Mouse (Mus musculus) bone marrow, adult 2 months (tissue): ENCODE data around the gene Htr5a. TPM values are rescaled to one million over a fixed set of nuclear protein-coding genes. Genes with fewer than 3 reads are reported as not detected.

Source experiments
- H3K27ac ChIP-seq: fragments of 200-500 bp; 2 replicates; pipeline ENCODE4 v1.5.1; 2012; ENCODE audit warnings: low read depth, mild to moderate bottlenecking, control low read depth, inconsistent platforms, low read length; ENCODE audit not compliant: control insufficient read depth, poor library complexity, insufficient read depth
- H3K4me1 ChIP-seq: fragments of 200-500 bp; 2 replicates; pipeline ENCODE4 v1.6.1; 2011; ENCODE audit warnings: low read length; ENCODE audit not compliant: control insufficient read depth, insufficient read depth
- H3K4me3 ChIP-seq: fragments of 200-500 bp; replicated peaks from 2 replicates; pipeline ENCODE3; 2011; ENCODE audit warnings: mild to moderate bottlenecking, low read depth, low read length, control low read depth; ENCODE audit not compliant: control insufficient read depth
- CTCF ChIP-seq: fragments of 200-500 bp; IDR thresholded peaks from 2 replicates; pipeline ENCODE4 v1.5.1; 2011; ENCODE audit warnings: low read length, control low read depth; ENCODE audit not compliant: control insufficient read depth, insufficient read depth
- POLR2A ChIP-seq: fragments of 200-500 bp; IDR thresholded peaks from 2 replicates; pipeline ENCODE4 v1.6.1; 2011; ENCODE audit warnings: low read depth, mild to moderate bottlenecking, control low read depth, low read length, borderline replicate concordance; ENCODE audit not compliant: control insufficient read depth
- WGBS: fragments of 180-500 bp; shearing (Covaris S2); methylation state at CpG from one replicate; pipeline ENCODE4 v1.1.7; 2018; 5-methylcytosine and 5-hydroxymethylcytosine counted together
- polyA plus RNA-seq: library from polyadenylated mRNA; stranded (reverse); fragments of >200 nt; gene quantifications from 2 replicates; pipeline ENCODE4 v1.2.4, GENCODE M21; 2011; ENCODE audit warnings: low replicate concordance; ENCODE audit not compliant: missing spikeins, insufficient read depth, insufficient read length

The Htr5a gene
- polyA plus RNA-seq, 1 experiment = not detected

DNA sequence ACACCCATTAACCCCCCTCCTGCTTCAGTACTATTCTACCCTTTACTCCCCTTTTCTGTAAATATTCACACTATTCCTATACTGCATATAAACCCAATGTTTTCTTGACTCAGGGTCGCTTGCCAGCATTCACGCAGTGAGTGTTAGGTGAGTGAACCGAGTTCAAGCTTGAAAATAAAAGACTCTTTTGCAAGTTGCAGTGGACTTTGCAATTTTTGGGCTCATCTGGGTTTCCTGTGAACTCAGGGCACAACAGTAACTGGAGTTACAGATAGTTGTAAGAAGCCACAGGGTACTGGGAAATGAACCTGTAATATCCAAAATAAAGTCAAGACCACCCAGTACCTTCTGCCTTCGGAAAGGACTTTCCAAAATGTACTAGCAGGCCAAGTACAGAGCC lies 58.2 kb downstream of the Htr5a start:
- Histone ChIP-seq H3K4me3 (no peak overlapping the region), H3K27ac (no peak overlapping the region), H3K4me1 (no peaks in the 10 kb centered on the region)
- no peak for TF ChIP-seq POLR2A
- TF ChIP-seq CTCF = no peak
- 78% methylated on average over 4 of the region's 4 CpGs for WGBS

Other genes with a start within 250 kb of the Htr5a start
- gene Paxip1, start 50.5 kb upstream of the Htr5a start, polyA plus RNA-seq = 41.8 and 47.0 TPM in 2 replicates
- 9.2 and 13.8 TPM in 2 replicates for gene Insig1, start 229.2 kb downstream of the Htr5a start, polyA plus RNA-seq